Mouse (Mus musculus): ENCODE data around the gene Cyp2b9. TPM values are rescaled to one million over a fixed set of nuclear protein-coding genes. Genes with fewer than 3 reads are reported as not detected.
"Not testable (repeated sequence)": the region's sequence is repeated elsewhere in the genome, so short reads cannot be mapped to it uniquely, and the experiment has no call there.

The Cyp2b9 gene
- polyA plus RNA-seq (2012; rRNA removed), result not detected in 2 replicates

DNA sequence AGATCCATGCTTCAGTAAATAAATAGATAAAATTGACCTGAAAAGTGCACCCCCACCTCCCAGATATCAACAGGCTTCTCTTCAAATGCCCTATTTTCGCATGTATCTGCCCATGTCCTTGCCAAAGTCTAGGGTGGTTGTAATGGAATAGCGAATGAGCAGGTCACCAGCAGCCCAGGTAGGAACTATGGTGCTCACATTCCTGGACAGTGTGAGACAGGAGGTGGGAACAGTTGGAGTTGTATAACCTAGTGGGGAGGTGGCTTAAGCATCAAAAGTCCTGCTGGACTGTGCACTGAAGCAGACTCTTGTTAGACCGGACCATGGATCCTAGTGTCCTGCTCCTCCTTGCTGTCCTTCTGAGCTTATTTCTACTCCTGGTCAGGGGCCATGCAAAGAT lies at the start of gene Cyp2b9:
Gene Cyp2b9, plus strand, starts transcription at position 301 of the 400 bp plus-strand sequence.
- H3K27ac ChIP-seq (ENCODE audit: insufficient read depth, low read length); H3K4me3 ChIP-seq (ENCODE audit: extremely low read depth, insufficient read depth, insufficient read length); DNase-seq (ENCODE audit: low read depth in 1 of 2, low spot score in 2 of 2); H3K4me1 ChIP-seq (ENCODE audit: control insufficient read depth, insufficient read depth, insufficient read length); H3K36me3 ChIP-seq (ENCODE audit: control insufficient read depth, insufficient read depth, low read length); H3K27me3 ChIP-seq (ENCODE audit: control insufficient read depth, insufficient read depth, low read length): not testable (repeated sequence)
- 72% methylated on average over 3 of the region's 3 CpGs for WGBS

DNA sequence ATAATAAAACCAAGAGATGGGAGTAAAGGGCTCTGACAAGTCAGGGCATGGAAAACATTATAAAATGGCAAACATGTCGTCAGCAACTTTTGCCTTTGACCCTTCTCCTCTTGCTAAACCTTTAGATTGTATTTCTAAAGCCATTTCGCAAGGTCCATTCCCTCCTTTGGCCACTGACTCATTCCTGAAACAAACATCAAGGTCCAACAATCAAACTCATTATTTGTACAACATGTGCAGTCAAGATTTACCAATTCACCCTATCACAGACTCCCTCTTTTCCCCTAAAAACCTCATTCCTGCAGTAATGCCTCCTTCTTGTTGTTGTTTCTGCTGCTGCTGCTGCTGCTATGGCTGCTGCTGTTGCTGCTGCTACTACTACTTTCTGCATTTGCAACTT lies 33.6 kb upstream of the Cyp2b9 start:
- WGBS, result no CpG with 5 or more reads among the region's 2 CpGs
- H3K27me3 ChIP-seq (ENCODE audit: control insufficient read depth, insufficient read depth, low read length); H3K4me3 ChIP-seq (ENCODE audit: extremely low read depth, insufficient read depth, insufficient read length); DNase-seq (ENCODE audit: low read depth in 1 of 2, low spot score in 2 of 2); H3K4me1 ChIP-seq (ENCODE audit: control insufficient read depth, insufficient read depth, insufficient read length); H3K36me3 ChIP-seq (ENCODE audit: control insufficient read depth, insufficient read depth, low read length); H3K27ac ChIP-seq (ENCODE audit: insufficient read depth, low read length): not testable (repeated sequence)

DNA sequence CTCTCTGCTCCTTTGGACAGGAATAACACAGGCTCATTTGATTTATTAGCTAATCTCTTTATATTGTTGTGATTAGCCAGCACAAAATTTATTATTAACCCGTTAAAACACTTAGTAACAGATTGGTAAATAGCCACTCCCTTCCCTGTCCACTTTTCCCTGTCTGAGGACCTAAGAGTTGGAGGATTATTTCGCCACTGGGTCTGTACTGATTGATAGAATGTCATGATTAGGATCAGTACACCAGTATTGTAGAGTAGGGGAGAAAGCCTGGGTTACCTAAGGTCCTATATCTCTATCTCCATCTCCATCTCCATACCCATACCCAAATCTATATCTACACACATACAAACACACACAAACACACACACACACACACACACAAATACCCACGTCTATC lies 29.6 kb upstream of the Cyp2b9 start:
- not testable (repeated sequence) for H3K4me1 ChIP-seq (ENCODE audit: control insufficient read depth, insufficient read depth, insufficient read length); DNase-seq (ENCODE audit: low read depth in 1 of 2, low spot score in 2 of 2); H3K4me3 ChIP-seq (ENCODE audit: extremely low read depth, insufficient read depth, insufficient read length); H3K27me3 ChIP-seq (ENCODE audit: control insufficient read depth, insufficient read depth, low read length); H3K27ac ChIP-seq (ENCODE audit: insufficient read depth, low read length); H3K36me3 ChIP-seq (ENCODE audit: control insufficient read depth, insufficient read depth, low read length)
- 71% methylated on average over 1 of the region's 3 CpGs for WGBS

DNA sequence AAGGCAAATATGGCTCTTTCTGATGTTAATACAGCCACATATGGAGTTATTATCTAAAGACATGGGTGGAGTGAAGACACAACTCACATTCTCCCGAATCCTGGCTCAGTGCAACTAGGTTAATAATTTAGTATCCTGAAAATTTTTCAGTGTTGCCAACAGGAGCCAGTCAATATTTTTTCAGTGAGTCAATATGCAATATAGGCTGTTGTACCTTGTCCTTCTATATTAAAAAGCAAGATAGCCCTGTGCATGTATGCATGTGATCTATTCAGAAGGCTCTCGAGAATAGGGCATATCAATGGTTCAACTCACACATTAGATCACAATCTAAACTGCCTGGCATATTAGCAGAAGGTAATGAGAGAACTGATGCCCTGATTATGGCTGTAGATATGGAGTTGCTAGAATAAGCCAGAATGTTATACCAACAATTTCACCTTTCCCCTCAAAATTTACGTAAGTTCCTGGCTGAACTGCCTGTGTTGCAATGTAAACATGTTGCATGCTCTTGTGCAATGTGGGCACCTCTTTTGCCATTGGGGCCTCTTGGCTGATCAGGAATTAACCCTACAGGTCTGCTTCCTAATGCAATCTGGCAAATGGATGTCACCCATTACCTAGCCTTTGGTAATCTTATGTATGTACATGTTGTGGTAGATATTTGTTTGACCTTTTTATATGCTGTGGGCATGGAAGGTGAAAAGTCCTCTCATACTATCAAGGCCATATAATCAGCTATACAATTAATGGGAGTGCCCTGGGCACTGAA lies 4.3 kb upstream of the Cyp2b9 start:
- H3K4me3 ChIP-seq (ENCODE audit: extremely low read depth, insufficient read depth, insufficient read length); H3K36me3 ChIP-seq (ENCODE audit: control insufficient read depth, insufficient read depth, low read length); DNase-seq (ENCODE audit: low read depth in 1 of 2, low spot score in 2 of 2); H3K27me3 ChIP-seq (ENCODE audit: control insufficient read depth, insufficient read depth, low read length); H3K4me1 ChIP-seq (ENCODE audit: control insufficient read depth, insufficient read depth, insufficient read length); H3K27ac ChIP-seq (ENCODE audit: insufficient read depth, low read length): not testable (repeated sequence)
- 79% methylated on average over 3 of the region's 3 CpGs for WGBS

DNA sequence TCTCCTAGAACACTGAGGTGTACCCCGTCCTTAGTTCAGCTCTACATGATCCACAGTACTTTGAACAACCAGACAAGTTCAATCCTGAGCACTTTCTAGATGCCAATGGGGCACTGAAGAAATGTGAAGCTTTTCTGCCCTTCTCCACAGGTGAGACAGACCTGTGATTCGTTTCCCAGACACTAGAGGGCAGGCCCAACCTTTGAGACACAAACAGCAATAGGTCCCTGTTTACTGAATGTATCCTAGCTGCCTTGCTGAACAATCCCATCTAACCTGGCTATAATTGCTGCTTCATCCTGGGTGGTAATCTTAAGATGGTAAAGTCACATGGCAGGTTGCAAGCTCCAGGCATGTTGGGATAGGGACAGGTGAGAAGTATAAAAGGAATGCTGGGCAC lies 27.9 kb downstream of the Cyp2b9 start:
- H3K4me1 ChIP-seq (ENCODE audit: control insufficient read depth, insufficient read depth, insufficient read length), result no peaks in the 10 kb centered on the region
- H3K4me3 ChIP-seq (ENCODE audit: extremely low read depth, insufficient read depth, insufficient read length), result no peak overlapping the region
- no peaks in the 10 kb centered on the region for H3K36me3 ChIP-seq (ENCODE audit: control insufficient read depth, insufficient read depth, low read length)
- WGBS, result 22% methylated on average over 2 of the region's 2 CpGs
- H3K27me3 ChIP-seq (ENCODE audit: control insufficient read depth, insufficient read depth, low read length), result no peaks in the 10 kb centered on the region
- DNase-seq (ENCODE audit: low read depth in 1 of 2, low spot score in 2 of 2), result no peak
- no peak overlapping the region for H3K27ac ChIP-seq (ENCODE audit: insufficient read depth, low read length)
- TF ChIP-seq POLR2A (IDR thresholded peaks at IDR 0.05; ENCODE audit: low read depth, low read length) (no peak), CTCF (IDR thresholded peaks at IDR 0.05; ENCODE audit: extremely low read depth, insufficient read depth, insufficient read length, insufficient replicate concordance) (no peak)

DNA sequence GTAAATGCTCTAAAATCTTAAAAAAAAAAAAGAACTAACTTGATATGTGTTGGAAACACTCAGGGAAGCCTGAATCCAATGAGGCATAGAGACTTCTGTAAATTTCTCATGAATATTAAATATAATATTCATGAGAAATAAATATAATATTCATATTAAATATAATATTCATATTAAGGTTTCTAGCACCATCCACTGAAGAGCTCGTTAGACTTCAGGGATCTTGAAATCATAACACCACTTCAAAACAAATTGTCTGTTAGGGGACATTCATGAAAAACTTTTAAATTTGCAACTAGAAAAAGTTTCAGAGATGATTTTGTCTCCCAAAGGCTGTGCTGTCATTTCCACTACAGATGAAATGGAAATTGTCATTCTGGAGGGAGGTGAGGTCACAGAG lies 86.8 kb downstream of the Cyp2b9 start, which contains the start of gene Vmn1r184:
Gene Vmn1r184, plus strand, starts transcription at position 301 of the 400 bp plus-strand sequence.
- not testable (repeated sequence) for H3K36me3 ChIP-seq (ENCODE audit: control insufficient read depth, insufficient read depth, low read length); H3K4me1 ChIP-seq (ENCODE audit: control insufficient read depth, insufficient read depth, insufficient read length); H3K27ac ChIP-seq (ENCODE audit: insufficient read depth, low read length); H3K27me3 ChIP-seq (ENCODE audit: control insufficient read depth, insufficient read depth, low read length); H3K4me3 ChIP-seq (ENCODE audit: extremely low read depth, insufficient read depth, insufficient read length); DNase-seq (ENCODE audit: low read depth in 1 of 2, low spot score in 2 of 2)
- 77% methylated on average over 1 of the region's 1 CpGs for whole genome bisulfite sequencing

Other genes starting within 250 kb of the Cyp2b9 start
- gene Cyp2b13, start 111.9 kb upstream of the Cyp2b9 start, polyA plus RNA-seq (2012; rRNA removed), result not detected in 2 replicates
- gene Vmn1r184, start 86.9 kb downstream of the Cyp2b9 start, polyA plus RNA-seq (2012; rRNA removed), result not detected in 2 replicates
- not detected in 2 replicates for gene Cyp2a4, start 133.8 kb downstream of the Cyp2b9 start, polyA plus RNA-seq (2012; rRNA removed)
- gene Nlrp9c, start 230.3 kb downstream of the Cyp2b9 start, polyA plus RNA-seq (2012; rRNA removed), result not detected in 2 replicates

Data from spleen, adult 2 months (tissue).